Mouse (Mus musculus): ENCODE data around the gene Sirt3.

Gene Sirt3

GRCm38 (mm10) chr7:140848591-140848990 is 33.5 kb downstream of the Sirt3 start:
- DNase-seq (ENCODE audit: low read depth), result no peak

GRCm38 (mm10) chr7:140847755-140848580 is 34.1 kb downstream of the Sirt3 start, which contains the start of gene Odf3:
Gene Odf3, plus strand, starts transcription at chr7:140847805.
- DNase-seq (ENCODE audit: low read depth), result no peak

DNA sequence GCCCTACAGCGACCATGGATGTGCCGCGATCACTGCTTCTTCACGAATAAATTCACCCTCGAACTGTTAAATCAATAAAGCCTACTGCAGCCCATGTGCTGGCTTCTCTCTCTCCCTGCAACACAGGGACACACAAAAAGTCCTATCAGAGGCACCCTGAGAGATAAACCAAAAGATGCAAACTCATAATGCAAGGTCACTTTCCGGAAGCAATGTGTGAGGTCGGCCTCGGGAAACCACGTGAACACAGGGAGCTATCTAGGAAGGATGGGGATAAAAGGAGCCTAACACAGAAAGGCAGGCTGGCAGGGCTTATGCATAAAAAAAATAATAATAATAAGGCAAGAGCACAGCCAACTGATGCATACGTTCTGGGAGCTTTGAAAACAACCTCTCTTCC is 35.4 kb downstream of the Sirt3 start:
- no peak for DNase-seq (ENCODE audit: low read depth)

GRCm38 (mm10) chr7:140845683-140846082 is 36.4 kb downstream of the Sirt3 start:
- no peak for DNase-seq (ENCODE audit: low read depth)

GRCm38 (mm10) chr7:140844905-140845665 is 37.0 kb downstream of the Sirt3 start, which contains the start of gene Scgb1c1:
Gene Scgb1c1, plus strand, starts transcription at chr7:140845547.
- DNase-seq (ENCODE audit: low read depth), result peak; percentile 93

DNA sequence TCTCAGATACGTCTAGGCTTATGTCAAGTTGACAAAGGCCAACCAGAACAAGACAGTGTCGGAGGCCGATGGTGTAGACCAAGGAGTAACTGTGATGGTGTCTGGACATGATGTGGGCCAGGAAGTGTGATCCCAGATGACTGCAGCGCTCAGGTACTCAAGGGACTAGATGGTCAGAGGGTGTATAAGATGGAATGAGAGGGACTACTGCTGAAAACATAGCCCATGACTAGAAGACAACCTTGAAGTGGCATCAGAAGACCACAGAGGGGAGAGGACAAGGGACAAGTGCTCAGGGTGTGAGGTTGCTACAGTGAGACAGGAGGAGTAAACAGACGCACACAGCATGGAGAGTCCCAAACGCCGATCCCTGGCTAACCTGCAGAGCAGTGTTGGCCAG is 38.3 kb downstream of the Sirt3 start:
- DNase-seq (ENCODE audit: low read depth), result no peak

DNA sequence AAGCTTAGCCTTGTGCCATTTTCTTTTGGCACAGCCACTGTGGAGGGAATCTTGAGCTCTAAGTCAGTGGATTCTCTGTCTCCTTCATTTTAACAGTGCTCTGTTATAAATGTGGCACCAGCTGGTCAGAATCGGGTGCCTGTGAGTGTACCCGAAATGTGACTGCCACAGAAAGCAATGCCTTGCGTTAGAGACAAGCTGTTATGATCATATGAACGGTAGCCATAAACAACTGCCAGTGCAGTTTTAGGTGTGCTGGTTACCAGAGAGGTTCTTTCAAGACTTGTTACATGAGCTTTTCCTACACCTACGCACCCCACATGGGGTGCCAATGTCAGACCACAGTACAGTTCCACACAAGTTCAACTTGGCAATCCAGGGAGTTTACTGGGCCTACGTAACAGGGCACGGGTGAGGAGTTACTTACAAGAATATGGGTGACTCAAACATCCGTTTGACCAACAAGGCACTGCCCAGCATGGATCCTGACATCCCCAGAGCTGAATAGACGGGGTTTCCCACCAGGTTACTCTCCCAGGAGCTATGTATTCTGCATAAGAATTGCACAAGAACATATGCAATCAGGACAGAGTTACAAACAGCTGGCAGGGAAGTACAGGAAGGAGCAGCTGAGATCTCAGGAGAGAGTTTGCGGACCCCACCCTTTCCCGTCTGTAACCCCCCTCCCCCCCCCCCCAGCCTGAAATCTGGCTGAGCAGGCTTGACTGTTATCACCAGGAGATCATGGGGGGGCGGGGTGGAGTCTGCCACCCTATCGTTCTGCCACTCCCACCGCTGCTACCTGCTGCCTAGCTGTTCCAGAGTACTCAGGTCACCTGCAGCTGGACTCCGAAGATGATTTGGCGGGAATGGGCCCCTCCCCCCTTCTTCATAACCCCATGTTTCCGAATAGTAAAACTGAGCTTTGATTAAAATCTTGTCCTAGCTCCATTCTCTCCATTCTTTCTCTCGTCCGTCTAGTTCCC is 41.1 kb downstream of the Sirt3 start:
- no peak for DNase-seq (ENCODE audit: low read depth)

GRCm38 (mm10) chr7:140839556-140839955 is 42.6 kb downstream of the Sirt3 start:
- DNase-seq (ENCODE audit: low read depth), result no peak

DNA sequence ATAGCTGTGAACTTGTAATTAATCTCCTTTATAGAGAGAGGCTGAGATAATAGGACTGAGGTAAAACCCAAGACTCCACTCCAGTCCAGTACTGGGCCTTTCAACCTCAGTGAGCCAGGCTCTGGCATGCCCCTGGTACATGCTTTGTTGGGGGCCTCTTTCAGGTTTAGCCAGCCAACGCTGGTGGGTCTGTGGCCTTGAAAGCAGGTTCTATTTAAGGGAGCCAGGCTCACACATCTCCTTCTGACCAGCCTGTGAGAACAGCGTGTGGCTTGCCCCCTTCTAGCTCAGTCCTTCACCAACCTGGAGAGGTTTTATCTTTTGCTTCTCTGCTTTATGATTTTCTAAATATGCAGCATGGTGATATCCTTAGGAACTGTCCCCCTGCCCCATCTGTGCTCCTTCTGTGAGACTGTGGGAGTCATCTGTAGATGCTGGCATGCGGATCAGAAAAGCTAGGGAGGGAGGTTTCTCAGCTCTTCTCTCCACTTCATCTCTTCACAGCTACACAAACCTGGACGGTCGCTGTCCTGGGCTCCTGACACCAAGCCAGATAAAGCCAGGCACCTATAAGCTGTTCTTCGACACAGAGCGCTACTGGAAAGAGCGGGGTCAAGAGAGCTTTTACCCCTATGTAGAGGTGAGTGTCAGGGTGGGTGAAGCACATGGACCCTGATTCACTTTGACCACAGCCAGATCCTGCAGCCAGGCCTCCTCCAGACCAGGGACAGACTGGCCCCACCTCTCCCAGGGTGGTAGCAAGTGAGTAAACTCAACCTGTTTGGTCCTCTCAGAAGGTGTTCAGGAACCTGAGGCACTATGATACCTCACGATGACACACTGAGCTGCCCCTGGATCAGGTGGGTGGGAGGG is 45.6 kb downstream of the Sirt3 start:
- no peak for DNase-seq (ENCODE audit: low read depth)

GRCm38 (mm10) chr7:140835758-140836087 is 46.4 kb downstream of the Sirt3 start:
- no peak for DNase-seq (ENCODE audit: low read depth)

GRCm38 (mm10) chr7:140834968-140835757 is 46.9 kb downstream of the Sirt3 start, which contains the start of gene Urah:
Gene Urah, plus strand, starts transcription at chr7:140835018.
- DNase-seq (ENCODE audit: low read depth), result no peak

- DNase-seq (ENCODE audit: low read depth), result no peak
These were observed 48.8 kb downstream of the Sirt3 start for GRCm38 (mm10) chr7:140833341-140833740.

- no peak for DNase-seq (ENCODE audit: low read depth)
These were observed 50.7 kb downstream of the Sirt3 start for GRCm38 (mm10) chr7:140831447-140831846.

DNA sequence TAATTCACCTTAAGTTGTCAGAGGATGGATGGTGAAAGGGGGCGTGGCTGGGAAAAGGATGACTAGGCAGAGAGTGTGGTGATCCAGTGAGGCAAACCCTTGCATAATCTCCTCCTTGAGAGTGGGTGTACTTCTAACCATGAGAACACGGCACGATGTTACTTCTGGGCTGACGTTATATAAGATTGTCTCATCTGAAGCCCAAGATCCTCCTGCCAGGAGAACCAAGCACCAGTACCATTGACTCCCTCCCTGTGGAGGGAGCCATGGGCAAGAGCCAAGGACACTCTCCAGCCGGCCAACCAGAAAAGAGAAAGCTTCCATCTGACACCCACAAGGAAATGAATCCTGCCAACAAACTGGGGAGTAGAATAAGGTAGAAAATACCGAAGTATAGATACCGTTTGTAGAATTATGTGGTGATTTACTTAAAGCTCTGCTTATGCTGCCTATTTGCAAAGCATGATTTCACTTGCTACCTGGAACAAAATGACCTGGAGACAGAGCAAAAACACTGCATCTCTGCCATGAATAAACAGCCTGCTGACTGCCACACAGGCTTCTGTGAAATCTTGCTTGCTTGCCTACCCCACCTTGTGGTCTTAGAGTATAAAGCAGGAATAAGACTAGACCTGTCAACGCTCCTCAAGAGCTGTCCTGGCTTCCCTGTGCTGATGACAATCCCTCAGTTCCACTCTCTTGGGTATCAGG is 53.8 kb downstream of the Sirt3 start:
- peak; percentile 36 for DNase-seq (ENCODE audit: low read depth)

- DNase-seq (ENCODE audit: low read depth), result no peak
These were observed 59.4 kb downstream of the Sirt3 start for GRCm38 (mm10) chr7:140822731-140823130.

GRCm38 (mm10) chr7:140821653-140822329 is 60.3 kb downstream of the Sirt3 start, which contains the start of gene Zfp941:
Gene Zfp941, minus strand, starts transcription at chr7:140822178.
- no peak for DNase-seq (ENCODE audit: low read depth)

DNA sequence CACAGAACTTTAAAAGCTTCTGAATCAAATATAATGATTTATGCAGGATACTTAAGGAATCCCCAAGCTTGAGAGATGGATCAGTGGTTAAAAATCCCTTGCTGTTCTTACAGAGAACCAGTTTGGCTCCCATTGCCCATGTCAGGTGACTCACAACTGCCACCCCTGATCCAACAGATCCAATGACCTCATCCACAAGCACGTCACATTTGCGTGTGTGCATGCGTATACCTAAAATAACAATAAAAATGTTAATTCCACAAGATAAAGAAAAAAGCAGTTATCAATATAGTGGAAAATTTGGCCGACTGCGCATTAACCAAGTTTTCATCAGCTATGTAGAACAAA is 60.8 kb downstream of the Sirt3 start:
- no peak for DNase-seq (ENCODE audit: low read depth)

GRCm38 (mm10) chr7:140820173-140820572 is 61.9 kb downstream of the Sirt3 start:
- no peak for DNase-seq (ENCODE audit: low read depth)
